Mouse (Mus musculus) CH12.LX (cell line): ENCODE measurements at regions not wholly inside any gene's neighbourhood (a gene's known extent, or its start where the extent isn't known, plus 50 kb on each side); places are given as distances from the start of the nearest gene placed in this dataset.

Source experiments
- CTCF ChIP-seq, 2 experiments: IDR thresholded peaks in 1 of 2; conservative IDR thresholded peaks in 1 of 2; 2 replicates each; pipeline ENCODE4 v1.5.1; 2011 to 2012; ENCODE audit warnings: low read depth in 2 of 2, low read length in 2 of 2, improper control_type of control experiment in 1 of 2, inconsistent platforms in 1 of 2, mild to moderate bottlenecking in 1 of 2, moderate library complexity in 1 of 2
- E2F4 ChIP-seq: IDR thresholded peaks from 2 replicates; pipeline ENCODE4 v1.6.1; 2011; ENCODE audit warnings: low read depth, low read length, improper control_type of control experiment; ENCODE audit not compliant: insufficient replicate concordance
- ETS1 ChIP-seq: conservative IDR thresholded peaks from 2 replicates; pipeline ENCODE4 v1.6.1; 2012; ENCODE audit warnings: low read depth, mild to moderate bottlenecking, inconsistent platforms, low read length, improper control_type of control experiment, moderate library complexity
- KAT2A ChIP-seq: IDR thresholded peaks from 2 replicates; pipeline ENCODE4 v1.6.1; 2012; ENCODE audit warnings: low read length, improper control_type of control experiment, inconsistent platforms; ENCODE audit not compliant: insufficient replicate concordance
- MAX ChIP-seq: IDR thresholded peaks from 2 replicates; pipeline ENCODE4 v1.6.1; 2011; ENCODE audit warnings: low read length, improper control_type of control experiment
- NRF1 ChIP-seq: IDR thresholded peaks from 2 replicates; pipeline ENCODE4 v1.6.1; 2014; ENCODE audit warnings: low read depth, mild to moderate bottlenecking, inconsistent platforms, low read length, improper control_type of control experiment, moderate library complexity
- POLR2A ChIP-seq: IDR thresholded peaks from 2 replicates; pipeline ENCODE4 v1.6.1; 2011; ENCODE audit warnings: low read depth, mild to moderate bottlenecking, improper control_type of control experiment, low read length
- POLR2AphosphoS2 ChIP-seq: IDR thresholded peaks from 2 replicates; pipeline ENCODE4 v1.6.1; 2011; ENCODE audit warnings: low read depth, low read length, improper control_type of control experiment
- RAD21 ChIP-seq: IDR thresholded peaks from 2 replicates; pipeline ENCODE4 v1.6.1; 2011; ENCODE audit warnings: low read depth, mild to moderate bottlenecking, low read length, improper control_type of control experiment, moderate library complexity
- RCOR1 ChIP-seq: conservative IDR thresholded peaks from 2 replicates; pipeline ENCODE4 v1.6.1; 2012; ENCODE audit warnings: low read depth, mild to moderate bottlenecking, inconsistent platforms, low read length, improper control_type of control experiment
- SMC3 ChIP-seq: IDR thresholded peaks from 2 replicates; pipeline ENCODE4 v1.6.1; 2011; ENCODE audit warnings: low read depth, low read length, improper control_type of control experiment
- USF1 ChIP-seq: IDR thresholded peaks from 2 replicates; pipeline ENCODE4 v1.6.1; 2014; ENCODE audit warnings: low read depth, mild to moderate bottlenecking, inconsistent platforms, low read length, improper control_type of control experiment
- ZC3H11A ChIP-seq: IDR thresholded peaks from 2 replicates; pipeline ENCODE4 v1.6.1; 2012; ENCODE audit warnings: low read depth, mild to moderate bottlenecking, inconsistent platforms, low read length, improper control_type of control experiment
- ZKSCAN1 ChIP-seq: IDR thresholded peaks from 2 replicates; pipeline ENCODE4 v1.6.1; 2012; ENCODE audit warnings: low read depth, inconsistent platforms, low read length, improper control_type of control experiment, borderline replicate concordance

DNA sequence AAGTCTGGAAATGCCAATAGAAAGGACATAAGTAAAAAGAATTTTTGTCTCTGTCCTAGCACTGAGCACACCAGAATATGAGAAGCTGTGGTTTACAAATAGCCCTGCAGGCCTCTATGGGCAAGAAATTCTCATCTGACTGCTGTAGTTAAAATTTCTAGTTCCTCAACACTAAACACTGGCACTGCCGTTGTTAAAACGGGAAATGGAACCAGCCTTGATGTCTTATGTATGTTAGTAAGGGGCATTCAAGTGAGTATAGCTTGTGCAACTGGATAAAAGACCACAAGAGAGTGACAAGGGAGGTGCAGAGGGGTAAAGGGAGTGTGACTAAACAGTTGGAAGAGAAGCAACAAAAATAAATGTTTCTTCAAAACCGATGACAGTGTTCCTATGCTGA lies 65.7 kb upstream of the Tfec start:
- TF ChIP-seq ZC3H11A (no peak), POLR2AphosphoS2 (no peak), SMC3 (no peak), CTCF (conservative IDR thresholded peaks at IDR 0.05 in 1 of 2, IDR thresholded peaks at IDR 0.05 in 1 of 2; ENCODE audit: low read depth in 2 of 2, low read length in 2 of 2) (no peak), RAD21 (no peak), USF1 (no peak), POLR2A (no peak), ZKSCAN1 (no peak), KAT2A (no peak), E2F4 (no peak), NRF1 (no peak), MAX (no peak), ETS1 (no peak), RCOR1 (no peak)
